ENCODE assay signal across 9 mouse cellular contexts in genomic region chr2:4516819-4517552, GRCm38 (mm10).
DNase-seq lines count a peak whose midpoint lies in the region; ATAC-seq and TF ChIP-seq lines count a peak whose summit lies in the region.
"Had no signal": no experiment of that assay in that cellular context is flagged by ENCODE, and none has a peak within 500 bp of the region (broad histone marks: within the 10 kb centered on the region; RNA-seq: fewer than 3 reads in every experiment).

No protein-coding gene starts in this region.

- H3K4me3 ChIP-seq in kidney, embryonic 14.5 days (ENCODE audit: low read length): no peak overlapping the region
- no peak overlapping the region for H3K4me3 ChIP-seq in forebrain, postnatal 0 days (ENCODE audit: low read depth, low read length)
- H3K4me3 ChIP-seq in limb, embryonic 13.5 days: no peak overlapping the region
- no peak overlapping the region for H3K4me3 ChIP-seq in stomach, postnatal 0 days (ENCODE audit: low read depth, low read length)
- H3K4me3 ChIP-seq: megakaryocyte, embryonic 14.5 days had no signal

- H3K9me3 ChIP-seq in kidney, embryonic 14.5 days (ENCODE audit: control insufficient read depth, low read length): no peaks in the 10 kb centered on the region
- no peaks in the 10 kb centered on the region for H3K9me3 ChIP-seq in forebrain, postnatal 0 days (ENCODE audit: low read length)
- no peaks in the 10 kb centered on the region for H3K9me3 ChIP-seq in limb, embryonic 13.5 days
- H3K9me3 ChIP-seq in stomach, postnatal 0 days (ENCODE audit: control insufficient read depth, low read length): no peaks in the 10 kb centered on the region
- H3K9me3 ChIP-seq: megakaryocyte, embryonic 14.5 days had no signal

- no peaks in the 10 kb centered on the region for H3K27me3 ChIP-seq in kidney, embryonic 14.5 days (ENCODE audit: control insufficient read depth, insufficient read depth, low read length)
- no peaks in the 10 kb centered on the region for H3K27me3 ChIP-seq in forebrain, postnatal 0 days (ENCODE audit: insufficient read depth, low read length)
- H3K27me3 ChIP-seq in limb, embryonic 13.5 days: no peaks in the 10 kb centered on the region
- H3K27me3 ChIP-seq in stomach, postnatal 0 days (ENCODE audit: control insufficient read depth, insufficient read depth, low read length): no peaks in the 10 kb centered on the region

- WGBS in kidney, embryonic 14.5 days: 39% methylated on average over 7 of the region's 7 CpGs
- 9% methylated on average over 7 of the region's 7 CpGs for WGBS in forebrain, postnatal 0 days
- WGBS in limb, embryonic 13.5 days: 36% methylated on average over 7 of the region's 7 CpGs
- 23% methylated on average over 7 of the region's 7 CpGs for WGBS in stomach, postnatal 0 days

- peaks cover 23% of the 10 kb centered on the region for H3K4me1 ChIP-seq in kidney, embryonic 14.5 days (ENCODE audit: control insufficient read depth, insufficient read depth, low read length)
- 0 out of 2 replicates have a peak, but pooled peaks cover 4% of the 10 kb centered on the region for H3K4me1 ChIP-seq in forebrain, postnatal 0 days (ENCODE audit: insufficient read depth)
- H3K4me1 ChIP-seq in limb, embryonic 13.5 days: peaks cover 26% of the 10 kb centered on the region
- no peaks in the 10 kb centered on the region for H3K4me1 ChIP-seq in stomach, postnatal 0 days (replicated peaks; ENCODE audit: control insufficient read depth, insufficient read depth)

- no peak for ATAC-seq in kidney, embryonic 14.5 days (ENCODE audit: low FRiP score, low TSS enrichment)
- peak; percentile 50; the same call in 1 of the 2 replicates for ATAC-seq in forebrain, postnatal 0 days
- ATAC-seq in limb, embryonic 13.5 days (ENCODE audit: low FRiP score, low read depth): peak; percentile 51; the same call in 1 of the 2 replicates
- no peak for ATAC-seq in stomach, postnatal 0 days (ENCODE audit: low FRiP score, low TSS enrichment)

- no peak overlapping the region for H3K9ac ChIP-seq in kidney, embryonic 14.5 days (ENCODE audit: low read depth, low read length)
- no peak overlapping the region for H3K9ac ChIP-seq in forebrain, postnatal 0 days
- H3K9ac ChIP-seq in limb, embryonic 13.5 days: no peak overlapping the region
- H3K9ac ChIP-seq in stomach, postnatal 0 days (ENCODE audit: low read length): no peak overlapping the region

- peak overlapping the region; percentile 77; the same call in 1 of the 2 replicates for H3K27ac ChIP-seq in kidney, embryonic 14.5 days (ENCODE audit: low read depth, low read length)
- H3K27ac ChIP-seq in forebrain, postnatal 0 days (ENCODE audit: low read depth, low read length): 0 out of 2 replicates have a peak overlapping the region, but pooled peaks have one; percentile 5
- H3K27ac ChIP-seq in limb, embryonic 13.5 days: peak overlapping the region; percentile 73; the same call in 1 of the 2 replicates
- H3K27ac ChIP-seq in stomach, postnatal 0 days (replicated peaks): peak overlapping the region; percentile 65

- no peak for TF ChIP-seq EP300 in stomach, postnatal 0 days (optimal IDR thresholded peaks at IDR 0.05)

- H3K36me3 ChIP-seq in kidney, embryonic 14.5 days (ENCODE audit: control insufficient read depth, insufficient read depth, low read length): no peaks in the 10 kb centered on the region
- H3K36me3 ChIP-seq in forebrain, postnatal 0 days (ENCODE audit: insufficient read depth): peaks cover 10% of the 10 kb centered on the region; the same call in 1 of the 2 replicates
- peaks cover 54% of the 10 kb centered on the region for H3K36me3 ChIP-seq in limb, embryonic 13.5 days
- no peaks in the 10 kb centered on the region for H3K36me3 ChIP-seq in stomach, postnatal 0 days (ENCODE audit: control insufficient read depth, insufficient read depth, low read length)

- DNase-seq in kidney, adult 11 months: no peak
- DNase-seq in adrenal gland, postnatal 25 days: peak; percentile 61
- DNase-seq in forebrain, postnatal 0 days: peak; percentile 75
- DNase-seq in stomach, postnatal 0 days (ENCODE audit: low spot score): no peak
- no peak for DNase-seq in thymus, postnatal 36 days
- DNase-seq in thymus, postnatal 4 days: no peak

- H3K4me2 ChIP-seq in kidney, embryonic 14.5 days (replicated peaks; ENCODE audit: low read depth, low read length): peak overlapping the region; percentile 8; the same call in 1 of the 2 replicates
- H3K4me2 ChIP-seq in forebrain, postnatal 0 days (ENCODE audit: low read depth): no peak overlapping the region
- H3K4me2 ChIP-seq in limb, embryonic 13.5 days (replicated peaks): no peak overlapping the region
- H3K4me2 ChIP-seq in stomach, postnatal 0 days (replicated peaks; ENCODE audit: low read depth): 0 out of 2 replicates have a peak overlapping the region, but pooled peaks have one; percentile 1

- TF ChIP-seq CTCF in forebrain, postnatal 0 days (IDR thresholded peaks at IDR 0.05; ENCODE audit: low read depth): no peak
- TF ChIP-seq CTCF in stomach, postnatal 0 days (IDR thresholded peaks at IDR 0.05; ENCODE audit: low read depth): no peak

Comparison
In these comparisons a context has a peak if more than half of its experiments do, and no peak if none do; other contexts are left out.
1. ATAC-seq: peak in forebrain, postnatal 0 days (single experiment) and limb, embryonic 13.5 days (single experiment); none in kidney, embryonic 14.5 days (single experiment) and stomach, postnatal 0 days (single experiment).
2. H3K27ac ChIP-seq: peak in every context shown above with its lines; median percentile 77 in kidney, embryonic 14.5 days; 73 in limb, embryonic 13.5 days; 65 in stomach, postnatal 0 days; 5 in forebrain, postnatal 0 days.
3. H3K4me2 ChIP-seq: peak in kidney, embryonic 14.5 days (single experiment) and stomach, postnatal 0 days (single experiment); none in forebrain, postnatal 0 days (single experiment) and limb, embryonic 13.5 days (single experiment).
4. DNase-seq: peak in adrenal gland, postnatal 25 days (single experiment) and forebrain, postnatal 0 days (single experiment); none in kidney, adult 11 months (single experiment), stomach, postnatal 0 days (single experiment), thymus, postnatal 36 days (0 of 2) and thymus, postnatal 4 days (single experiment).